In genomic region chr7:100911791-100912190, GRCm38 (mm10) we compare ENCODE assay signal across 9 mouse cellular contexts. TPM values are rescaled to one million over a fixed set of nuclear protein-coding genes. Genes with fewer than 3 reads are reported as not detected.
DNase-seq lines count a peak whose midpoint lies in the region; ATAC-seq and TF ChIP-seq lines count a peak whose summit lies in the region.
"Had no signal": no experiment of that assay in that cellular context is flagged by ENCODE, and none has a peak within 500 bp of the region (broad histone marks: within the 10 kb centered on the region; RNA-seq: fewer than 3 reads in every experiment).

No protein-coding gene starts in this region.

- H3K9me3 ChIP-seq in heart, embryonic 14.5 days (ENCODE audit: control insufficient read depth, low read length), result no peaks in the 10 kb centered on the region
- H3K9me3 ChIP-seq in limb, embryonic 11.5 days (ENCODE audit: control insufficient read depth, low read length), result no peaks in the 10 kb centered on the region

- no peak for TF ChIP-seq CTCF in kidney, adult 2 months (conservative IDR thresholded peaks at IDR 0.05; ENCODE audit: insufficient read depth, insufficient read length, low read depth, low read length)

- no peaks in the 10 kb centered on the region for H3K27me3 ChIP-seq in kidney, adult 2 months (replicated peaks; ENCODE audit: control insufficient read depth, insufficient read depth, low read length)
- H3K27me3 ChIP-seq in heart, embryonic 14.5 days (ENCODE audit: control insufficient read depth, insufficient read depth, low read length), result no peaks in the 10 kb centered on the region
- H3K27me3 ChIP-seq in limb, embryonic 11.5 days (ENCODE audit: control insufficient read depth, insufficient read depth, low read length), result no peaks in the 10 kb centered on the region

- H3K36me3 ChIP-seq in kidney, adult 2 months (ENCODE audit: control insufficient read depth, insufficient read depth, low read length), result no peaks in the 10 kb centered on the region
- H3K36me3 ChIP-seq in heart, embryonic 14.5 days (ENCODE audit: control insufficient read depth, insufficient read depth, low read length), result peaks cover 16% of the 10 kb centered on the region
- 0 out of 2 replicates have a peak, but pooled peaks cover 2% of the 10 kb centered on the region for H3K36me3 ChIP-seq in limb, embryonic 11.5 days (ENCODE audit: control insufficient read depth, insufficient read depth, low read length)

- WGBS in kidney, adult 2 months, result 25% methylated on average over 9 of the region's 9 CpGs
- WGBS in heart, embryonic 14.5 days, result 17% methylated on average over 9 of the region's 9 CpGs
- WGBS in limb, embryonic 11.5 days, result 57% methylated on average over 9 of the region's 9 CpGs

- H3K4me2 ChIP-seq in heart, embryonic 14.5 days (ENCODE audit: low read length), result peak overlapping the region; percentile 31
- peak overlapping the region; percentile 21; the same call in 1 of the 2 replicates for H3K4me2 ChIP-seq in limb, embryonic 11.5 days (ENCODE audit: low read depth, severe bottlenecking)

- DNase-seq in kidney, adult 2 months, result no peak
- no peak for DNase-seq in kidney, adult 9 months
- no peak for DNase-seq in limb, embryonic 11.5 days (ENCODE audit: low spot score)
- DNase-seq in layer of hippocampus, adult 8-10 months (ENCODE audit: low spot score in 2 of 2), result no peak
- no peak for DNase-seq in frontal cortex, postnatal 14 days (ENCODE audit: low spot score in 2 of 2)
- DNase-seq in embryo, embryonic 9.5 days (ENCODE audit: extremely low spot score), result no peak
- DNase-seq: cerebellum, adult 8-10 months had no signal

- peaks cover 29% of the 10 kb centered on the region for H3K4me1 ChIP-seq in kidney, adult 2 months (ENCODE audit: control insufficient read depth, insufficient read depth, low read length)
- H3K4me1 ChIP-seq in brown adipose tissue, adult 24 weeks (ENCODE audit: control insufficient read depth, insufficient read depth, insufficient read length, low read length), result 0 out of 2 replicates have a peak, but pooled peaks cover 4% of the 10 kb centered on the region
- peaks cover 40 to 72% of the 10 kb centered on the region in 2 experiments for H3K4me1 ChIP-seq in heart, embryonic 14.5 days (ENCODE audit: control insufficient read depth in 2 of 2, insufficient read depth in 2 of 2, low read length in 2 of 2)
- peaks cover 31% of the 10 kb centered on the region for H3K4me1 ChIP-seq in limb, embryonic 11.5 days (ENCODE audit: control insufficient read depth, insufficient read depth, low read length)

- ATAC-seq in heart, embryonic 14.5 days (ENCODE audit: insufficient number of reproducible peaks, insufficient read depth, low FRiP score, low read depth), result peak; percentile 20; the same call in 1 of the 2 replicates
- no peak for ATAC-seq in limb, embryonic 11.5 days (ENCODE audit: insufficient number of reproducible peaks, low FRiP score, low TSS enrichment, low read depth)

- no peak for TF ChIP-seq POLR2A in kidney, adult 2 months (IDR thresholded peaks at IDR 0.05; ENCODE audit: low read depth, low read length)

- H3K4me3 ChIP-seq in kidney, adult 2 months (ENCODE audit: insufficient read depth, low read depth, low read length), result no peak overlapping the region
- no peak overlapping the region for H3K4me3 ChIP-seq in brown adipose tissue, adult 24 weeks (ENCODE audit: insufficient read depth, low read depth, low read length)
- no peak overlapping the region for H3K4me3 ChIP-seq in heart, embryonic 14.5 days (ENCODE audit: control insufficient read depth in 1 of 2, insufficient read depth in 1 of 2, low read depth in 1 of 2, low read length in 2 of 2)
- H3K4me3 ChIP-seq in limb, embryonic 11.5 days (ENCODE audit: low read depth, low read length), result no peak overlapping the region

- 0 out of 2 replicates have a peak overlapping the region, but pooled peaks have one; percentile 31 for H3K9ac ChIP-seq in heart, embryonic 14.5 days (ENCODE audit: low read length)
- H3K9ac ChIP-seq in limb, embryonic 11.5 days (ENCODE audit: low read length), result peak overlapping the region; percentile 34; the same call in 1 of the 2 replicates

- H3K27ac ChIP-seq in kidney, adult 2 months (ENCODE audit: insufficient read depth, low read depth, low read length), result peak overlapping the region; percentile 28; the same call in 1 of the 2 replicates
- peak overlapping the region; percentile 39 for H3K27ac ChIP-seq in brown adipose tissue, adult 24 weeks (replicated peaks; ENCODE audit: low read depth, low read length)
- peak overlapping the region; percentile 36 to 49 for H3K27ac ChIP-seq in heart, embryonic 14.5 days (replicated peaks in 1 of 2; ENCODE audit: control insufficient read depth in 1 of 2, insufficient read depth in 1 of 2, low read depth in 2 of 2, low read length in 2 of 2)
- H3K27ac ChIP-seq in limb, embryonic 11.5 days (replicated peaks; ENCODE audit: low read depth, low read length), result no peak overlapping the region

RNA-seq across cellular contexts. Expression of gene Arhgef17, which starts 20.1 kb away (rescaled TPM):
- polyA plus RNA-seq in kidney, adult 2 months (2012; rRNA removed), result 25.4 and 29.3 TPM in 2 replicates
- polyA plus RNA-seq in brown adipose tissue, adult 24 weeks (2012; ENCODE audit: insufficient read depth, insufficient read length, missing spikeins), result 2.5 and 3.3 TPM in 2 replicates
- polyA plus RNA-seq in heart, embryonic 14.5 days (2014; fragmentation: Nextera tagmentation; extraction: Ambion mirVana), result 7.7 and 8.9 TPM in 2 replicates
- polyA plus RNA-seq in limb, embryonic 11.5 days (2014; fragmentation: Nextera tagmentation; extraction: Ambion mirVana), result 12.6 and 13.6 TPM in 2 replicates
- 100 to 1,000 TPM; 149 to 173 (median 162) TPM for total RNA-seq in layer of hippocampus, adult 8-10 months (2022)

RNA-seq across cellular contexts. Expression of gene Relt, which starts 48.5 kb away (rescaled TPM):
- 1.5 and 3.8 TPM in 2 replicates for polyA plus RNA-seq in kidney, adult 2 months (2012; rRNA removed)
- 0.36 and 0.54 TPM in 2 replicates for polyA plus RNA-seq in brown adipose tissue, adult 24 weeks (2012; ENCODE audit: insufficient read depth, insufficient read length, missing spikeins)
- polyA plus RNA-seq in heart, embryonic 14.5 days (2014; fragmentation: Nextera tagmentation; extraction: Ambion mirVana), result 1.2 and 1.8 TPM in 2 replicates
- 2.6 and 4.1 TPM in 2 replicates for polyA plus RNA-seq in limb, embryonic 11.5 days (2014; fragmentation: Nextera tagmentation; extraction: Ambion mirVana)
- total RNA-seq in layer of hippocampus, adult 8-10 months (2022), result 10 to 100 TPM; 11.6 to 14.1 (median 12.8) TPM
